Mouse (Mus musculus) forebrain, embryonic 10.5 days (tissue): ENCODE results near the gene Dnajb11. TPM values are rescaled to one million over a fixed set of nuclear protein-coding genes. Genes with fewer than 3 reads are reported as not detected.
A peak's percentile ranks its signal among the peaks of the same experiment; 100 is the strongest.

Experiments used
- DNase-seq: peaks from one replicate; pipeline ENCODE4 v3.0.0-alpha.2; 2017; ENCODE audit warnings: low spot score; ENCODE audit errors: extremely low spot score
- H3K27ac ChIP-seq: fragments of 300-500 bp; sonication (generic); 2 replicates; pipeline ENCODE4 v1.5.1; 2016; ENCODE audit warnings: mild to moderate bottlenecking
- H3K27me3 ChIP-seq: fragments of 300-500 bp; sonication (generic); 2 replicates; pipeline ENCODE4 v1.6.1; 2016; ENCODE audit warnings: mild to moderate bottlenecking; ENCODE audit not compliant: poor library complexity, severe bottlenecking
- H3K36me3 ChIP-seq: fragments of 300-500 bp; sonication (generic); replicated peaks from 2 replicates; pipeline ENCODE4 v1.6.1; 2016; ENCODE audit warnings: mild to moderate bottlenecking, moderate library complexity
- H3K4me1 ChIP-seq: fragments of 300-500 bp; sonication (generic); 2 replicates; pipeline ENCODE4 v1.6.1; 2016
- H3K4me3 ChIP-seq: fragments of 300-500 bp; sonication (generic); 2 replicates; pipeline ENCODE4 v1.5.1; 2016; ENCODE audit warnings: mild to moderate bottlenecking, moderate library complexity
- H3K9me3 ChIP-seq: fragments of 300-500 bp; sonication (generic); 2 replicates; pipeline ENCODE4 v1.6.1; 2016; ENCODE audit warnings: mild to moderate bottlenecking, moderate library complexity
- WGBS: fragments of 180-500 bp; shearing (Covaris S2); methylation state at CpG from one replicate; pipeline ENCODE4 v1.1.7; 2016; 5-methylcytosine and 5-hydroxymethylcytosine counted together
- polyA plus RNA-seq: library from polyadenylated mRNA; unstranded; fragments of >200 nt; fragmentation: Nextera tagmentation; extraction: Ambion mirVana; gene quantifications from 2 replicates; pipeline ENCODE4 v1.2.1, GENCODE M21; 2016

Gene Dnajb11
- polyA plus RNA-seq = 92.2 and 93.8 TPM in 2 replicates

DNA sequence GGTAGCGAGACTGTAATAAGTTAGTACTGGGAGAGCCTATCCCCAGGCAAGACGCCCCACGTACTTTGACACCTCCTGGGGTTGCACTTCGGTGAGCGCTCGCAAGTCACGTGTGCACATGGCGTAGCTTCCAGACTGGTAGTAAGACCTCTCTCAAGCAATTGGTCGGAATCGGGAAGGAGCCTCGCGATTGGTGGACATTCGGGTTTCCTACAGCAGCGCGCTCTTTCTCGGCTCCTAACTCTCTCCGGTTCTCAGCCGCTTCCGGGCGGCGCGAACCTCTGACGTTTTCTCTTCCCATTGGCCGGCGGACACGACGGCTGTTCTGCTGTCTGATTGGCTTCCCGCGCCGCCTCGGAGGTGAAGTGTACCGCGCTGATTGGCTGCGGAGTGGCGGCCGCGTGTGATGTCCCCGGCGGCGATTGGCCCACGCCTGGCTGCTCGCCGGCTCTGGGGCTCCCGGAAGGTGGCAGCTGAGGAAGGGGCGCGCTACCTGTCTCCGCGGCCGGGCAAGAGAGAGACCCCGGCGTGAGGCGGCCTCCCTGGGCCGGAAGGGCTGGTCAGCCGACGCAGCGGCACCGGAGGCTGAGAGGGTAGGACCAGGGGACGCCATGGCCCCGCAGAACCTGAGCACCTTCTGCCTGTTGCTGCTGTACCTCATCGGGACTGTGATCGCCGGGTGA, at the start of gene Dnajb11, which contains the start of gene Tbccd1:
Gene Dnajb11, plus strand, starts transcription at position 415 of the 683 bp plus-strand sequence.
Gene Tbccd1, minus strand, starts transcription at position 239 of the 683 bp plus-strand sequence.
- Histone ChIP-seq H3K36me3 (peaks cover 33% of the 10 kb centered on the region), H3K4me3 (peak within 1 kb of the TSS; percentile 93), H3K9me3 (no peaks in the 10 kb centered on the region), H3K27me3 (no peaks in the 10 kb centered on the region), H3K27ac (peak within 1 kb of the TSS; percentile 90), H3K4me1 (peaks cover 22% of the 10 kb centered on the region)
- peak; percentile 99 for DNase-seq
- under 1% methylated on average over 62 of the region's 62 CpGs for whole genome bisulfite sequencing

- Histone ChIP-seq H3K4me1 (no peaks in the 10 kb centered on the region), H3K4me3 (no peak within 1 kb of the TSS), H3K27ac (no peak within 1 kb of the TSS), H3K9me3 (no peaks in the 10 kb centered on the region), H3K36me3 (peaks cover 16% of the 10 kb centered on the region), H3K27me3 (peaks cover 17% of the 10 kb centered on the region)
- DNase-seq = no peak
- 83% methylated on average over 2 of the region's 2 CpGs for WGBS
Measured at GRCm38 (mm10) chr16:22811477-22811876, 46.2 kb upstream of the Dnajb11 start, which contains the start of gene Crygs. Crygs (minus strand) TSS chr16:22811577.

DNA sequence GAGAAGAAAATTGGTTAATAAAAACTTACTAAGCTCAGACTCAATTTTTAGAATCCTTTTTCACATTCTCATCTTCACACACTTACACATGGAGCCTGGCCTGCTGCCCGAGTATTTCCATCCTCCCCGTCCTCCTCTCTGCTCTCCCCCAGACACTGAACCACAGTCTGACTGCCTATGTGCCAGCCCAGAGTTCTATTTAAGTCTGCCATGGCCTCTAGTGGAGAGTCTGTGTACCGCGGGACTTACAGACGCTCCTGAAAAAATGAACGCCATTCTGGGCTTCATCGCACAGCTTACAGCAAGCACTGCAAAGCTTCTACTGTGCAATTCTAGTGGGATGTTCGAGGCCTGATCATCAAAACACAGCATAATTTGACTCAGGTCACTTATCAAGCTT, 36.9 kb upstream of the Dnajb11 start:
- Histone ChIP-seq H3K9me3 (no peaks in the 10 kb centered on the region), H3K4me1 (no peaks in the 10 kb centered on the region), H3K4me3 (no peak overlapping the region), H3K36me3 (peaks cover 36% of the 10 kb centered on the region), H3K27me3 (no peaks in the 10 kb centered on the region), H3K27ac (no peak overlapping the region)
- DNase-seq = no peak
- 62% methylated on average over 8 of the region's 8 CpGs for WGBS

DNA sequence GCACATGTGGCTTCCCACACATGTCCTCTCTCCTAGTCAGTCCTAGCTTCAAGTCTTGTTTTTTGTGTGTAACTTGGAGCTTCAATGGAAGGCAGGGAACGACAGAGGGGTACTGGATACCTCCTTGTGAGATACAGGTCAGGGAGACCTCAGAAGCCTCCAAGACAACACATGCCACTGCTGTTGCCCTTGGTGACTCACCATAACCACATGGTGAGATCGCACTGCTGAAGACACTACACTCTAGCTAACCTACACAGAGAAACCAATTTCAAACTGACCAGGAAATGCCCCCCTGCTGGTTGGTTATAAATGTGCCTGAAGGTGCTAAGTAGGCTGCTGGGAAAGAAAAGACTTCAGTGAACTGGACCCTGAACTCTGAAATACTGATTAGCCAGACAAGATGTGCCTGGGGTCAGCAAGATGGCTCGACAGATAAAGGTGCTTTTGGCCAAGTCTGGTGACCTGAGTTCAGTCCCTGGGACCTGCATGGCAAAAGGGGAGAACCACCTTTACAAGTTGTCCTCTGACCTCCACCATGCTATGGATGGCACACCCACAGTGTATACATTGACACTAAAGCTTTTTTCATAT, 24.6 kb upstream of the Dnajb11 start:
- Histone ChIP-seq H3K4me3 (no peak overlapping the region), H3K36me3 (peaks cover 63% of the 10 kb centered on the region), H3K27ac (no peak overlapping the region), H3K9me3 (no peaks in the 10 kb centered on the region; the same call in 1 of the 2 replicates), H3K27me3 (no peaks in the 10 kb centered on the region), H3K4me1 (no peaks in the 10 kb centered on the region)
- DNase-seq = no peak
- 94% methylated on average over 3 of the region's 3 CpGs for WGBS

DNA sequence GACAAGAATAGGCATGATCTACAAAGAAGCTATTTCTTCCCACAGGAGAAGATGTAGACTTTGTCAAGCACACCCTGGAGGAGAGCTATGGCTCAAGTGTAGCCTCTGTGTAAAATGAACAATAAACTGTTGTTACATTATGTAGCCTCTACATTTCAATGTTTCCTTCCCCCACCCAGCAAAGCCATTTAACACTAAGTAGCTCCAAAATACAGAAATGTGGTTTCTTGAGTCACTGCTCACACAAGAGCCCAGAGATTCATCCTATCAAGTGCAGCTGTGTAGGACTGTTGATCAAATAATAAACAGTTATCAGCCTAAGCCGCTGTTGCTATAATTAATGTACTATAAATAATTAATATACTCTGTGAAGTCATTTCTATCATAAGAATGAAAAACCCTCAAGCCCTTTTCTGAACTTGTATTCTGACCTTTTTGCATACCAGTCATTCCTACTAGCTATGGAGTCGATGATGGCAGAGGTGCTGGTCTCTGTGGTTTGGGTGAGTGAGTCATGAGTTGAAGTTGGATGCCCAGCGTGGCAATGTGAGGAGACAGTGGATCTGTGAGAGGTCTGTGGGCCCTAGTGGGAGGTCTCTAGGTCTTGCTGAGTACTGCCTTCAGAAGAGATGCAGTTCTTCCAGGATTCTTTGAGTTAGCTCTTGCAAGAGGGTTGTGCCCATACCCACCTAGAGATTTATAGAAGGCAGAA, 18.3 kb upstream of the Dnajb11 start:
- WGBS = 92% methylated on average over 3 of the region's 3 CpGs

DNA sequence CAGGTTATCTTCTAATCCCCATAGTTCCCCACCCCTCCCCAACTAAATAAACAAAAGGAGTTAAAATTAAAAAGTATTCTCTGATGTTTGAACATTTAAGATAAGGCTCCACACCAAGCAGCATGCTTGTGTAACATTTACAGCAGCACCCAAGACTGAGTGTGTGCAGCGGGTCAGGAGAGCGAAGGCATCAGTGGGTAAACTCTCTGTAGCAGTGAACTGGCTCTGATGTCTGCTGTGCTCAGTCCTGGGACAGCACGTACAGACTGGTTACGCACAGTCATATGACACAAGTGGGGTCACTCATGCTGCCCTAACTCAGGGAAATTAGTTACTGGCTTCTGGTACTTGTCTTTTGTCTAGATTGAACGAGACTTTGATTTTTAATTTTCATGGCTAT, 14.8 kb upstream of the Dnajb11 start:
- H3K4me3 ChIP-seq = no peak overlapping the region
- WGBS = 98% methylated on average over 5 of the region's 5 CpGs
- H3K36me3 ChIP-seq = peaks cover 35% of the 10 kb centered on the region
- H3K9me3 ChIP-seq = no peaks in the 10 kb centered on the region
- no peaks in the 10 kb centered on the region for H3K27me3 ChIP-seq
- DNase-seq = no peak
- H3K27ac ChIP-seq = no peak overlapping the region
- H3K4me1 ChIP-seq = peaks cover 14% of the 10 kb centered on the region

More for the DNA sequence above, 18.3 kb upstream of the Dnajb11 start:
- DNase-seq = no peak
- H3K27me3 ChIP-seq = no peaks in the 10 kb centered on the region
- H3K27ac ChIP-seq = no peak overlapping the region
- H3K36me3 ChIP-seq = peaks cover 66% of the 10 kb centered on the region
- no peak overlapping the region for H3K4me3 ChIP-seq
- no peaks in the 10 kb centered on the region for H3K9me3 ChIP-seq
- H3K4me1 ChIP-seq = peaks cover 5% of the 10 kb centered on the region

DNA sequence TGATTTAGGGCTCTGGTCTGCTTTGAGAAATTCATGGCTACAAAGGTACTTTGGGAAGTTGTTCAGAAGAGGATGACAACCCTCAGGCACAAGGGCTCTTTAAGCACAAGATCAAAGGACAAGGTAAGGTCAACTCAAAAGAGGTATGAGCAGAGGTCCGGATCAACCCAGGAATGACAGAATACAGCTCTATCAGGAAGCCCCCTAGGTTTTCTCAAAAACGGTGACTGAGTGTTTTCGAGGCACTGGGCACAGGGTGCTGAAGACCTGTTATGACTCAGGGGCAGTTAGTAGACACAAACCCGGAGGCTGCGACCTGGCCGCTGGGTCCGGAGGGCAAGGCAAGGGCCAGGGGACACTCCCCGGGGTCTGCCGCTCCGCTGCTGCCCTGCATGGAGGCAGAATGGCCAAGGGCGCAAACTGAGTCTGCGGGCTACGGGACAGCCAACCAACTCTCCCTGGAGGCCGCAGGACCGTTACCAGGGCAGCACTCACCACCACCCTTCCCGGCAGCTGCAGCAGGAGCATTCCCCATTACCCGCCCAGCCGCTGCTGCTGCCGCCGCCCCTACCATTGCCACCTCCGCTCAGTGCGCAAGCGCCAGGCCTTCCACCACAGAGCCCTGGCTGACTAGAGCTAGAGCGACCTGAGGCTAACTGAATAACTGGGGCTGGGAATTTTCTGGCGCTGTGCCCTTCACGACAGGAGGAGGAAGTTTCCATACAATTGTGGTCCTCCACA, 13.4 kb upstream of the Dnajb11 start:
- WGBS = 7% methylated on average over 26 of the region's 26 CpGs
- H3K27ac ChIP-seq = peak overlapping the region; percentile 85

GRCm38 (mm10) chr16:22844834-22845233, 12.8 kb upstream of the Dnajb11 start:
- peak overlapping the region; percentile 64 for H3K4me3 ChIP-seq
- WGBS = 75% methylated on average over 5 of the region's 5 CpGs
- DNase-seq = no peak

More for the DNA sequence above, 13.4 kb upstream of the Dnajb11 start:
- peaks cover 24% of the 10 kb centered on the region for H3K36me3 ChIP-seq
- no peaks in the 10 kb centered on the region for H3K9me3 ChIP-seq
- H3K27me3 ChIP-seq = no peaks in the 10 kb centered on the region
- H3K4me3 ChIP-seq = peak overlapping the region; percentile 64
- peaks cover 14% of the 10 kb centered on the region for H3K4me1 ChIP-seq
- DNase-seq = peak; percentile 80

GRCm38 (mm10) chr16:22845481-22845880, 12.2 kb upstream of the Dnajb11 start:
- no peak overlapping the region for H3K4me3 ChIP-seq
- peaks cover 14% of the 10 kb centered on the region for H3K36me3 ChIP-seq
- H3K9me3 ChIP-seq = no peaks in the 10 kb centered on the region
- H3K27ac ChIP-seq = no peak overlapping the region
- H3K4me1 ChIP-seq = peaks cover 14% of the 10 kb centered on the region
- 89% methylated on average over 4 of the region's 4 CpGs for WGBS
- H3K27me3 ChIP-seq = no peaks in the 10 kb centered on the region
- no peak for DNase-seq

More at GRCm38 (mm10) chr16:22844834-22845233, 12.8 kb upstream of the Dnajb11 start:
- no peaks in the 10 kb centered on the region for H3K9me3 ChIP-seq
- H3K27me3 ChIP-seq = no peaks in the 10 kb centered on the region
- peaks cover 14% of the 10 kb centered on the region for H3K4me1 ChIP-seq
- peaks cover 18% of the 10 kb centered on the region for H3K36me3 ChIP-seq
- H3K27ac ChIP-seq = peak overlapping the region; percentile 85

GRCm38 (mm10) chr16:22847686-22848085, 10.0 kb upstream of the Dnajb11 start:
- H3K4me1 ChIP-seq = peaks cover 14% of the 10 kb centered on the region
- H3K4me3 ChIP-seq = no peak overlapping the region
- no peaks in the 10 kb centered on the region for H3K9me3 ChIP-seq
- H3K27ac ChIP-seq = no peak overlapping the region
- no peak for DNase-seq
- peaks cover 3% of the 10 kb centered on the region; the same call in 1 of the 2 replicates for H3K36me3 ChIP-seq
- H3K27me3 ChIP-seq = no peaks in the 10 kb centered on the region
- WGBS = 95% methylated on average over 1 of the region's 1 CpGs

- DNase-seq = no peak
- no peak overlapping the region for H3K4me3 ChIP-seq
- WGBS = 89% methylated on average over 1 of the region's 1 CpGs
- H3K27me3 ChIP-seq = no peaks in the 10 kb centered on the region
- peaks cover 5% of the 10 kb centered on the region; the same call in 1 of the 2 replicates for H3K36me3 ChIP-seq
- no peak overlapping the region for H3K27ac ChIP-seq
- H3K9me3 ChIP-seq = no peaks in the 10 kb centered on the region
- H3K4me1 ChIP-seq = peaks cover 14% of the 10 kb centered on the region
Measured at GRCm38 (mm10) chr16:22848331-22848730, 9.3 kb upstream of the Dnajb11 start.

DNA sequence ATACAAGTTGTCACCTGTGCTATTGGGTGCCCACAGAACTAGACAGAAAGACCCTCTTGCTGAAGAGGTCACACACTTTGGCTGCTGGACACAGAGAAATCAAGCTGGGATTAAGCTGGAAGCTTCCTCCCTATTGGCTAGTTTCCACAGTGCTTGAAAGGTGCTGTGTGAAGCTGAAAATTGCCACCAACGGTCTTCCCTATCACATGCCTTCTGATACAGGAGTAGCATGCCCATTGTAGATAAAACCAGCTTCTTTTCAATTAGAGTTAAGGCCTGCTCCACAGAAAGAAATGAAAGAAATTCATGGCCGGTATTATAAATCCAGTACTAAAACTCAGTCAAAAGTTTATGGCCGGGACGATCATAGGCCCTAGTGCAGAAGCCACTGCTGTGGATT, 4.9 kb upstream of the Dnajb11 start:
- DNase-seq = no peak
- 90% methylated on average over 4 of the region's 4 CpGs for WGBS
- Histone ChIP-seq H3K27ac (no peak overlapping the region), H3K27me3 (no peaks in the 10 kb centered on the region), H3K9me3 (no peaks in the 10 kb centered on the region), H3K4me3 (no peak overlapping the region), H3K4me1 (peaks cover 12% of the 10 kb centered on the region), H3K36me3 (peaks cover 22% of the 10 kb centered on the region)
